Mouse (Mus musculus): ENCODE data around the gene Lyzl4. TPM values are rescaled to one million over a fixed set of nuclear protein-coding genes. Genes with fewer than 3 reads are reported as not detected.

Gene Lyzl4
- total RNA-seq, 2 experiments from 2014 or later: not detected

DNA sequence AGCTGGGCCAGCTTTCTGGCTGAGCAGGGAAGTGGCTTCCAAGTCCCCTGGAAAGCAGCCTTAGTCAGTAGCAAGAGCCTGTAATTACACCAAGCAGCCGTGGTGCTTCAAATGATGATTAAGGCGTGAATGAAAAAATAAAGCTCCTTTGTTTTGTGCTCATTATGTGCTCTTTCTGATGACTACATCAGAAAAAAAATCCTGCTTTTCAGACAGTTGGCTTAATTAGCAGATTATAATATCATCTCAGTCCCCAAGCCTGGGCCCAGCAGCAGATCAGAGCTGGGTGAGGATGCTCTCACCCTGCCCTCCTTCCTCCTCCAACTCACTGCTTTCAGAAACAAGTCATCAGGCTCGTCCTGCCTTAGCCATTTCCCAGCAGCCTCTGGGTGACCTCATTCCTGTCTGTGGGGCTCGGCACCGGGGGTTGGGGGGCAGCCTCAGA lies 91.5 kb downstream of the Lyzl4 start:
- no peak for ATAC-seq (replicated peaks; ENCODE audit: low FRiP score, poor library complexity, severe bottlenecking)

DNA sequence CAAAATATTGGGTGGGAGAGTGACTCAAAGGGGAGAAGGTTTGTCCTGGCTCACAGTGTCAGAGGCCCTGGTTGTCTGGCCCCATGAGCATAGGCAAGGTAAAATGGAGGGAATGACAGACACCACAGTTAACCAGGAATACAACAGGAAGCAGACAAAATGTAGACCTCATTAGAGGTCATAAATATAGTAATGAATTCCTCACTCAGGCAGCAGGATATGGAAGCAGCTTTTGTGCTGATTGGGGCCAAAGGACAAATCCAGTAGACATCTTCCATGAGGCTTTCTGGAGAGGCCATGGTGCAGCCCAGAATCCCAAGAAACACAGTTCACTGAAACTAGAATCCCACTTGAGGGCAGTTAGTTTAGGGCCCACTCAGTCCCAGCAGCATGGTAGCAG lies 92.5 kb downstream of the Lyzl4 start:
- no peak for ATAC-seq (replicated peaks; ENCODE audit: low FRiP score, poor library complexity, severe bottlenecking)

DNA sequence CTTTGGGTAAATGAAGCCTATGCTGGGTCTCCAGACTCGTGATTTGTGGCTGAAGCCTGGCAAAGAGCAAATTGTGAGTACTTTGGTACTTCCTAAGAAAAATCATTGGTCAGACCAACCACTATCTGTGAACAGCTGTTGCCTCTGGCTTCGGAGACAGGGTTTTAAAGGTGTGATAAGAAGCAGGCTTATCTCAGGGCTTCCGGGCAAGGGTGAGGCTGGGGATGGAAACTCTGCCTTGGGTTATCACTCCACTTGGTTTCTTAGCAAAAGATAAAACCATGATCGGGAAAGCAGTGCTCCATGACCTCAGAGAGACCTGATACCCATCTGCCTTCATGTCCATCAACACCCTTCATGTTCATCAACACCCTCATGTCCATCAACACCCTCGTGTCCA lies 92.9 kb downstream of the Lyzl4 start:
- ATAC-seq (replicated peaks; ENCODE audit: low FRiP score, poor library complexity, severe bottlenecking): no peak

DNA sequence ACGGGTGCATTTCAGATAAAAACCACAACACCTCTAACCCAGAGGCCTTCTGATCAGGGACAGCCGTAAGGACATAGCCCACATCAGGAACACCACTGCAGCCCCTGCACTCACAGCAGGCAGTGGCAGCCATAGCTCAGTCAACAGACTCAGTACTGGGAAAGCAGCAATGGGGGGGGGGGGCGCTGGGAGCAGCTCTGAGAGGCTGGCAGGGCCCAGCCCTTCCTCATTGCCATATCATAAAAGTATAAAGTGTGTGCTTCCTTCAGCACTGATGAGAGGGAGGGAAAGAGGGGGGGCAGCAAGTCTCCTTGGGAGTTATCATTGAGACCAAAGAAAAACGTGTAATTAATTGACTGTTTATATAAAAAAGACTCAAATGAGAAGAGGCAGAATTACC lies 94.5 kb downstream of the Lyzl4 start:
- ATAC-seq (replicated peaks; ENCODE audit: low FRiP score, poor library complexity, severe bottlenecking): no peak

DNA sequence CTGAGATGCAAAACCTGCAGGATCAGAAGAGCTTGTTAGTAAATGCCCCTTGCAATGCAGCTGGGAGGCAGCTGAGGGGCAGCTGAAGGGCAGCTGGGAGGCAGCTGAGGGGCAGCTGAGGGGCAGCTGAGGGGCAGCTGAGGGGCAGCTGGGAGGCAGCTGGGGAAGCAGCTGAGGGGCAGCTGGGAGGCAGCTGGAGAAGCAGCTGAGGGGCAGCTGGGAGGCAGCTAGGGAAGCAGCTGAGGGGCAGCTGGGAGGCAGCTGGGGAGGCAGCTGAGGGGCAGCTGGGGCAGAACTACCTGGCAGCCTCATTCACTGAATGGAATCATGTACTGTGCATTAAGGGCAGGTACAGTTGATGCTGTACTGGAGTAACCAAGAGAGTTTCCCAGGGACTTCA lies 100.4 kb downstream of the Lyzl4 start:
- ATAC-seq (replicated peaks; ENCODE audit: low FRiP score, poor library complexity, severe bottlenecking): no peak

DNA sequence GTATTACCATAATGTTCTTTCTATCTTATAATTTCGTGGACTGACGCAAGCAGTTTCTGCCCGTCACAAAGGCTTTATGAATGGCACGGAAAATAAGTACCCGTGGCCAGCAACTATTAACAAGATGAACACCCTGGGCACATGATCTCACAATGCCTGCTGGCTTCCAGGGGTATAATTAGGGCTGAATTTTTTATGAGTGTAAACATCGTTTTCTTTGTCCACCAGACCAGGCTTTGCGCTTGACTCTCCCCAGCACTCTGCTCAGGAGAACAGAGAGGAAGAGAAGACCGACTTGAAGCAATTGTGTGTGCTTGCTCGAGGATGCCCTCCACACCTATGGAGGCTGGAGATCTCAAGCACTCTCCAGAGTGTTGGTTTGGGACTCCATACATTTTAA lies 109.3 kb downstream of the Lyzl4 start:
- ATAC-seq (replicated peaks; ENCODE audit: low FRiP score, poor library complexity, severe bottlenecking): no peak

DNA sequence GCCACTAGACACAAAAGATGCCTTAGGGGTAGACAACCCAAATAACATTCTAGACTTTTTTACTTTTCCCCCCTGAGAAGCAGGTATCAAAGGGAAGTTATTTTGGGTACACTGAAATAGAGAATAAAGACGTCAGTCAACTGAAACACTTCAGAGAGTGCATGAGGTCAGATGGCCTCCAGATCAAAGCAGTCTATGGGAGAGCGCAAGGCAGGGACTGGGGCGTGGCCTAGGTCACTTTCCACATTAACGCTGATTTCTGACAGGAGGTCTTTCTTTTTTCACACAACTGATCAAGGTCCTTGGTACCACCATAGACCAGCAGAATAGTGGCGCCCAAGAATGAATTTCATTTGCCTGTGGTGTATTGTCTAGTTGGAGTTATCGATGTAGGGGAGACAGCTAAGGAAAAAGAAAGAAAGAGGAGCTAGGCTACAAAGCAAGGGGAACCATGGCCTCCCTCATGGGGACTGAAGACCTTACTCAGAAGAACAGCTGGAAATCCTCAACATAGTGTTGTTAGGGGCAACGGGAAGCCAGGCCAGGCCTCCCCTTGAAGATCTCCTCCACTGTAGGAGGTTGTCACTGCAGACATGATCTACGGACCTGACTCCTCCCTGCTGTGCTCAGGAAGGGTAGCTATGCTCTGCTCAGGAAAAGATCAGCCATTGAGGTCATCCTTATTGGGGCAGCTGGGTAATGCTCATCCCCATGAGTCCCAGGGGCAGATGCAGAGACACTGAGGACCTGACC lies 113.1 kb downstream of the Lyzl4 start:
- ATAC-seq (replicated peaks; ENCODE audit: low FRiP score, poor library complexity, severe bottlenecking): no peak

Other genes with a start within 250 kb of the Lyzl4 start
- gene Cck, start 146.4 kb downstream of the Lyzl4 start, total RNA-seq (2015; ENCODE audit: low replicate concordance): not detected in 2 replicates
- gene Cck, start 146.4 kb downstream of the Lyzl4 start, total RNA-seq (2017; ENCODE audit: low replicate concordance): not detected in 2 replicates
- 0.36 TPM in 1 of 2 replicates, not detected in the other for gene Vipr1, start 620 bp upstream of the Lyzl4 start, total RNA-seq (2015; ENCODE audit: low replicate concordance)
- 0.64 TPM in 1 of 2 replicates, not detected in the other for gene Vipr1, start 620 bp upstream of the Lyzl4 start, total RNA-seq (2017; ENCODE audit: low replicate concordance)
- 4.3 and 5.9 TPM in 2 replicates for gene Sec22c, start 63.4 kb upstream of the Lyzl4 start, total RNA-seq (2015; ENCODE audit: low replicate concordance)
- 2.6 and 4.8 TPM in 2 replicates for gene Sec22c, start 63.4 kb upstream of the Lyzl4 start, total RNA-seq (2017; ENCODE audit: low replicate concordance)
- 8.8 and 47.2 TPM in 2 replicates for gene Ss18l2, start 68.2 kb upstream of the Lyzl4 start, total RNA-seq (2015; ENCODE audit: low replicate concordance)
- gene Ss18l2, start 68.2 kb upstream of the Lyzl4 start, total RNA-seq (2017; ENCODE audit: low replicate concordance): 17.2 and 52.3 TPM in 2 replicates
- 225 and 240 TPM in 2 replicates for gene Nktr, start 77.1 kb upstream of the Lyzl4 start, total RNA-seq (2015; ENCODE audit: low replicate concordance)
- gene Nktr, start 77.1 kb upstream of the Lyzl4 start, total RNA-seq (2017; ENCODE audit: low replicate concordance): 322 and 375 TPM in 2 replicates
- gene Zfp651, start 117.2 kb upstream of the Lyzl4 start, total RNA-seq (2015; ENCODE audit: low replicate concordance): 1.1 TPM in 1 of 2 replicates, not detected in the other
- 0.77 TPM in 1 of 2 replicates, not detected in the other for gene Zfp651, start 117.2 kb upstream of the Lyzl4 start, total RNA-seq (2017; ENCODE audit: low replicate concordance)
- gene Klhl40, start 135.5 kb upstream of the Lyzl4 start, total RNA-seq (2015; ENCODE audit: low replicate concordance): not detected in 2 replicates
- not detected in 2 replicates for gene Klhl40, start 135.5 kb upstream of the Lyzl4 start, total RNA-seq (2017; ENCODE audit: low replicate concordance)
- not detected in 2 replicates for gene Hhatl, start 150.4 kb upstream of the Lyzl4 start, total RNA-seq (2015; ENCODE audit: low replicate concordance)
- not detected in 2 replicates for gene Hhatl, start 150.4 kb upstream of the Lyzl4 start, total RNA-seq (2017; ENCODE audit: low replicate concordance)
- not detected in 2 replicates for gene Ccdc13, start 197.4 kb upstream of the Lyzl4 start, total RNA-seq (2015; ENCODE audit: low replicate concordance)
- not detected in 2 replicates for gene Ccdc13, start 197.4 kb upstream of the Lyzl4 start, total RNA-seq (2017; ENCODE audit: low replicate concordance)
- 23.4 and 24.3 TPM in 2 replicates for gene Higd1a, start 216.3 kb upstream of the Lyzl4 start, total RNA-seq (2015; ENCODE audit: low replicate concordance)
- gene Higd1a, start 216.3 kb upstream of the Lyzl4 start, total RNA-seq (2017; ENCODE audit: low replicate concordance): 11.7 and 19.4 TPM in 2 replicates